Mouse (Mus musculus): ENCODE results near the gene Rab33a. TPM values are rescaled to one million over a fixed set of nuclear protein-coding genes. Genes with fewer than 3 reads are reported as not detected.

The Rab33a gene
- polyA plus RNA-seq (2015; fragmentation: Nextera tagmentation; extraction: Ambion mirVana) = 0.39 and 0.48 TPM in 2 replicates

- Histone ChIP-seq H3K9me3 (replicated peaks) (no peaks in the 10 kb centered on the region), H3K4me2 (peak within 1 kb of the TSS; percentile 62), H3K27me3 (peaks cover 25% of the 10 kb centered on the region), H3K27ac (replicated peaks) (no peak within 1 kb of the TSS), H3K4me1 (replicated peaks) (peaks cover 4% of the 10 kb centered on the region; the same call in 1 of the 2 replicates), H3K36me3 (replicated peaks) (no peaks in the 10 kb centered on the region), H3K4me3 (replicated peaks) (peak within 1 kb of the TSS; percentile 34), H3K9ac (no peak within 1 kb of the TSS; the same call in 1 of the 2 replicates)
- 11% methylated on average over 33 of the region's 33 CpGs for WGBS (ENCODE audit: insufficient replicate concordance)
- no peak for ATAC-seq (ENCODE audit: insufficient read depth)
These were observed at the start of gene Rab33a for GRCm38 (mm10) chrX:48518808-48519548. Gene Rab33a (plus strand): TSS chrX:48519285.

GRCm38 (mm10) chrX:48481095-48481494 is 38.0 kb upstream of the Rab33a start:
- no peak for ATAC-seq (ENCODE audit: insufficient read depth)
- H3K4me1 ChIP-seq (replicated peaks) = no peaks in the 10 kb centered on the region
- no peaks in the 10 kb centered on the region for H3K27me3 ChIP-seq
- 61% methylated on average over 4 of the region's 4 CpGs for WGBS (ENCODE audit: insufficient replicate concordance)
- H3K9ac ChIP-seq = no peak overlapping the region
- H3K4me2 ChIP-seq = no peak overlapping the region
- no peak overlapping the region for H3K27ac ChIP-seq (replicated peaks)
- H3K36me3 ChIP-seq (replicated peaks) = peaks cover 30% of the 10 kb centered on the region
- no peak overlapping the region for H3K4me3 ChIP-seq (replicated peaks)
- H3K9me3 ChIP-seq (replicated peaks) = no peaks in the 10 kb centered on the region

DNA sequence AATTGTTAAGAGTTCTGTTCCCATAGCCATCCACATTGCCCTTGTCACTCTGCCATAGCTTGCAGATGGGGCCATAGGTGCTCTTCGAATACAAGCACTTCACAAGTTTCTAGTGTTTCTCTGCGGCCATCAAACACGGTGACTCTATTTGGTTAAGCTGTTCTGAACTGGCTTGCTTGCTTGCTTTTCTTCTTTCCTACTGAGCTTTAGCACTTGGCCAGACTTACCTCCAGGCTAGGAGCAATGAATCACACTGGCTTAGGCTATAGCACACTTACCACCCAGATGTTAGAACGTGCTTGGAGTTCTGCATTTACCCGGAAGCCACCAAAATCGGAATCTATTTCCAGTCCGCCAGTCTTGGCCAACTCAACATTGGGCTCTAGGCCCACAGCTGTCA is 37.4 kb upstream of the Rab33a start:
- Histone ChIP-seq H3K4me1 (replicated peaks) (no peaks in the 10 kb centered on the region), H3K27ac (replicated peaks) (no peak overlapping the region), H3K9ac (no peak overlapping the region), H3K9me3 (replicated peaks) (no peaks in the 10 kb centered on the region), H3K4me2 (no peak overlapping the region), H3K4me3 (replicated peaks) (no peak overlapping the region), H3K27me3 (no peaks in the 10 kb centered on the region), H3K36me3 (replicated peaks) (peaks cover 26% of the 10 kb centered on the region)
- WGBS (ENCODE audit: insufficient replicate concordance) = 80% methylated on average over 7 of the region's 7 CpGs
- no peak for ATAC-seq (ENCODE audit: insufficient read depth)

- no peak overlapping the region for H3K4me2 ChIP-seq
- H3K36me3 ChIP-seq (replicated peaks) = peaks cover 25% of the 10 kb centered on the region
- H3K9ac ChIP-seq = no peak overlapping the region
- no peak for ATAC-seq (ENCODE audit: insufficient read depth)
- H3K27me3 ChIP-seq = no peaks in the 10 kb centered on the region
- H3K27ac ChIP-seq (replicated peaks) = no peak overlapping the region
- H3K4me1 ChIP-seq (replicated peaks) = no peaks in the 10 kb centered on the region
- 70% methylated on average over 8 of the region's 8 CpGs for WGBS (ENCODE audit: insufficient replicate concordance)
- no peaks in the 10 kb centered on the region for H3K9me3 ChIP-seq (replicated peaks)
- H3K4me3 ChIP-seq (replicated peaks) = no peak overlapping the region
These were observed 25.3 kb upstream of the Rab33a start for GRCm38 (mm10) chrX:48493763-48494162.

DNA sequence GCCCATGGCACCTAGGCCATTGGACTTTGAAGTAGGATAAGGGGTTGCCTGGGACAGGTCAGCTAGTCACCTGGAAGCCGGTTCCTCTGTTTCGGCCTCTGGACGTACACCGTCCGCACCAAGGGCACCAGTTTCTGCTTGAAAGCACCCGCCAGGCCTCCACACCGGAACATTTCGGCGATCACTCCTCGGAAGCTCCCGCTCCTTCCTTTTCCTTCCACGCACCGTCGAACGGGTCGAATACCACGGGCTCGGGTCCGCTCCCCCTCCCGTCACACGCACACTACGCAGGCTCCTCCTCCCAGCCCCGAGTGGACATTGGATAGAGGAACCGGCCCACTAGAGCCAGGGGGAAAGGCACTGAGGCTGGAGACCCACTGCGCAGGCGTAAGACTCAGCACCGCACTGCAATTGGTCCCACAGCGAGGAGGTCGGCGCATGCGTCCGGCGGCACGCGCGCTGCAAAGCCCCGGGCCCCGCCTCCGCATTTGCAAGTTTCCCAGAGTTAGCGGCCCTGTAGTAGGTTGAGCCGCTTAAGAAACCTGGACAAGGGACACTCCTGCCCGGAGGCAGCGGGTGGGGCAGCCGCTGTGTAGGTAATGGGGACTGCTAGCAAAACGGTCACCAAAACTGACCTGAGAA is 5.8 kb upstream of the Rab33a start, which contains the start of gene Aifm1:
Aifm1 (minus strand) TSS at position 398 of the 642 bp plus-strand sequence.
- H3K9me3 ChIP-seq (replicated peaks) = no peaks in the 10 kb centered on the region
- peak within 1 kb of the TSS; percentile 66 for H3K27ac ChIP-seq (replicated peaks)

GRCm38 (mm10) chrX:48513824-48514223 is 5.3 kb upstream of the Rab33a start:
- Histone ChIP-seq H3K36me3 (replicated peaks) (no peaks in the 10 kb centered on the region), H3K27ac (replicated peaks) (0 out of 2 replicates have a peak overlapping the region, but pooled peaks have one; percentile 45), H3K9me3 (replicated peaks) (no peaks in the 10 kb centered on the region), H3K4me2 (peak overlapping the region; percentile 73), H3K4me3 (replicated peaks) (peak overlapping the region; percentile 70), H3K27me3 (peaks cover 7% of the 10 kb centered on the region; the same call in 1 of the 2 replicates), H3K9ac (peak overlapping the region; percentile 32), H3K4me1 (replicated peaks) (peaks cover 10% of the 10 kb centered on the region)
- WGBS (ENCODE audit: insufficient replicate concordance) = 9% methylated on average over 13 of the region's 13 CpGs
- no peak for ATAC-seq (ENCODE audit: insufficient read depth)

More for the DNA sequence above, 5.8 kb upstream of the Rab33a start, which contains the start of gene Aifm1:
- Histone ChIP-seq H3K27me3 (peaks cover 1% of the 10 kb centered on the region; the same call in 1 of the 2 replicates), H3K4me2 (peak within 1 kb of the TSS; percentile 73), H3K4me3 (replicated peaks) (peak within 1 kb of the TSS; percentile 70), H3K4me1 (replicated peaks) (peaks cover 10% of the 10 kb centered on the region), H3K36me3 (replicated peaks) (no peaks in the 10 kb centered on the region), H3K9ac (peak within 1 kb of the TSS; percentile 62)
- WGBS (ENCODE audit: insufficient replicate concordance) = 15% methylated on average over 45 of the region's 45 CpGs
- ATAC-seq (ENCODE audit: insufficient read depth) = peak; percentile 99

DNA sequence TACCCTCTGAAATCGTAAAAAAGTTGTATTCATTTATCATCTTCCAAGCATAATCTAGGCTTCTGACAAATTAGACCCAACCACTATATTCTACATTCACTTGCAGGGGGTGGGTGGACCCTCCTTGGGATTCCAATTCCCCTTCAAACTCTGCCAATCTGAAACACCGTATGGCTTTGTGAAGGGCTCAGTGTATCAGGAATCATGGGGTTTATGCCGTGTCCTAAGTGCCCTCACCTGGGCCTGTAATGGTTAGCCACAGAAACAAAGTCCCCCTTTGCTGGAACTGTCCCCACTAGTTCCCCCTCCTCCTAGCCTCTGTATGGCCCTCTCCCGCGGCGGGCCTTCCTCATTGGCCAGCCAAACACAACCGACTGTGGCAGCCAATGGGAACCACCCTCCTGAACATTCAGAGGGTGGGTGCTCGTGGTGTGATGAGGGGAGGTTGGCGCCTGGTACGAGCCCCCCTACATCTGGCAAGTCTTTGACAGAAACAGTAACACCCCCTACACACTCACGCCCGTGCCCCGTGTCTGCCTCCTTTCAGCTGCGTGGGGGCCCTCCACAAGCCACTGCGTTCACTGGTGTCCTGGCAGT is 776 bp upstream of the Rab33a start:
- no peaks in the 10 kb centered on the region for H3K9me3 ChIP-seq (replicated peaks)
- H3K4me3 ChIP-seq (replicated peaks) = peak overlapping the region; percentile 34
- peaks cover 25% of the 10 kb centered on the region for H3K27me3 ChIP-seq
- peak overlapping the region; percentile 62 for H3K4me2 ChIP-seq
- no peak overlapping the region for H3K9ac ChIP-seq
- no peak overlapping the region for H3K27ac ChIP-seq (replicated peaks)
- WGBS (ENCODE audit: insufficient replicate concordance) = 35% methylated on average over 15 of the region's 15 CpGs
- no peak for ATAC-seq (ENCODE audit: insufficient read depth)
- no peaks in the 10 kb centered on the region for H3K36me3 ChIP-seq (replicated peaks)
- H3K4me1 ChIP-seq (replicated peaks) = peaks cover 4% of the 10 kb centered on the region; the same call in 1 of the 2 replicates

DNA sequence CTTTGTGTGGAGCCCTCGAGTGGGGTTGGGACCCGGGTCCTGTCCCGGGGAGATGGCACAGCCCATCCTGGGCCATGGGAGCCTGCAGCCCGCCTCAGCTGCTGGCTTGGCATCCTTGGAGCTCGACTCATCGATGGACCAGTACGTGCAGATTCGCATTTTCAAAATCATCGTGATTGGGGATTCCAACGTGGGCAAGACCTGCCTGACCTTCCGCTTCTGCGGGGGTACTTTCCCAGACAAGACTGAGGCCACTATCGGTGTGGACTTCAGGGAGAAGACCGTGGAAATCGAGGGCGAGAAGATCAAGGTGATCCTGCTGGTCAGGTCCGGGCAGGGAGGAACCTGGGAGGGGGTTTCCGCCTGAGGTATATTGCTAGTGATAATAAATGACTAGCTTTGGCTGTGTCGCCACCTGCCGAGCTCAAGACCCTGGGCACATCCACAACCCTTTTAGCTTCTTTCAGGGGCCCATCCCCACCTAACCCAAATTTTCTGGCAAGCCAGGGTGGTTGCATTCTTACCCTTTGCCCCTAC is 532 bp downstream of the Rab33a start:
- no peak for ATAC-seq (ENCODE audit: insufficient read depth)
- Histone ChIP-seq H3K9me3 (replicated peaks) (no peaks in the 10 kb centered on the region), H3K27me3 (peaks cover 25% of the 10 kb centered on the region), H3K9ac (no peak overlapping the region), H3K4me2 (peak overlapping the region; percentile 62), H3K4me1 (replicated peaks) (no peaks in the 10 kb centered on the region), H3K36me3 (replicated peaks) (no peaks in the 10 kb centered on the region), H3K27ac (replicated peaks) (no peak overlapping the region), H3K4me3 (replicated peaks) (peak overlapping the region; percentile 34)
- 23% methylated on average over 20 of the region's 20 CpGs for WGBS (ENCODE audit: insufficient replicate concordance)

DNA sequence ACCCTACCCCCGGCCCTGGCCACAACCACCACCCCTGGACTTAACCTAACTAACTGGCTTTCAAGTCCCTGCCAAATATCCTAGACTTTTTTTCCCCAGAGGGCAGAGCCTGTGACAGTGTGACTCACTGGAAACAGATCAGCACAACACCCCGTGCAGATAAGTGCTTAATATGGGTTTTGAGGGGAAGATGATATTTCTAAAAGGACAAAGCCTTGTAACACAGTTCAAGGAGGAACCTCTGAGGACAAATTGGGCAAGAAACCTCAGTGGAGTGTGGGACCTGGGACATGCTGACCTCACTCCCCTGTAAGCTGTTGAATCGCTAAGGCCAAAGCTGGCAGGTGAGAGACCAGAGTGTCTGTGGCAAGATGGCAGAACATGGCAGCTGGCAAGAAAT is 2.6 kb downstream of the Rab33a start:
- Histone ChIP-seq H3K27ac (replicated peaks) (no peak overlapping the region), H3K4me2 (no peak overlapping the region), H3K9me3 (replicated peaks) (no peaks in the 10 kb centered on the region), H3K9ac (no peak overlapping the region), H3K4me3 (replicated peaks) (no peak overlapping the region), H3K36me3 (replicated peaks) (no peaks in the 10 kb centered on the region), H3K27me3 (peaks cover 25% of the 10 kb centered on the region), H3K4me1 (replicated peaks) (no peaks in the 10 kb centered on the region)
- 57% methylated on average over 3 of the region's 3 CpGs for WGBS (ENCODE audit: insufficient replicate concordance)
- ATAC-seq (ENCODE audit: insufficient read depth) = no peak

GRCm38 (mm10) chrX:48523512-48523911 is 4.4 kb downstream of the Rab33a start:
- Histone ChIP-seq H3K9ac (no peak overlapping the region), H3K4me1 (replicated peaks) (no peaks in the 10 kb centered on the region), H3K27me3 (peaks cover 21% of the 10 kb centered on the region), H3K36me3 (replicated peaks) (no peaks in the 10 kb centered on the region), H3K9me3 (replicated peaks) (no peaks in the 10 kb centered on the region), H3K27ac (replicated peaks) (no peak overlapping the region), H3K4me2 (no peak overlapping the region), H3K4me3 (replicated peaks) (no peak overlapping the region)
- no peak for ATAC-seq (ENCODE audit: insufficient read depth)
- WGBS (ENCODE audit: insufficient replicate concordance) = 36% methylated on average over 3 of the region's 3 CpGs

- WGBS (ENCODE audit: insufficient replicate concordance) = 46% methylated on average over 1 of the region's 1 CpGs
- no peak overlapping the region for H3K9ac ChIP-seq
- H3K4me3 ChIP-seq (replicated peaks) = no peak overlapping the region
- H3K36me3 ChIP-seq (replicated peaks) = no peaks in the 10 kb centered on the region
- H3K27me3 ChIP-seq = peaks cover 4% of the 10 kb centered on the region; the same call in 1 of the 2 replicates
- H3K27ac ChIP-seq (replicated peaks) = no peak overlapping the region
- no peaks in the 10 kb centered on the region for H3K9me3 ChIP-seq (replicated peaks)
- H3K4me2 ChIP-seq = no peak overlapping the region
- no peaks in the 10 kb centered on the region for H3K4me1 ChIP-seq (replicated peaks)
- no peak for ATAC-seq (ENCODE audit: insufficient read depth)
These were observed 6.2 kb downstream of the Rab33a start for GRCm38 (mm10) chrX:48525332-48525731.

Data from liver, embryonic 15.5 days (tissue).